ENCODE assay signal across 8 mouse cellular contexts in the genomic region with DNA sequence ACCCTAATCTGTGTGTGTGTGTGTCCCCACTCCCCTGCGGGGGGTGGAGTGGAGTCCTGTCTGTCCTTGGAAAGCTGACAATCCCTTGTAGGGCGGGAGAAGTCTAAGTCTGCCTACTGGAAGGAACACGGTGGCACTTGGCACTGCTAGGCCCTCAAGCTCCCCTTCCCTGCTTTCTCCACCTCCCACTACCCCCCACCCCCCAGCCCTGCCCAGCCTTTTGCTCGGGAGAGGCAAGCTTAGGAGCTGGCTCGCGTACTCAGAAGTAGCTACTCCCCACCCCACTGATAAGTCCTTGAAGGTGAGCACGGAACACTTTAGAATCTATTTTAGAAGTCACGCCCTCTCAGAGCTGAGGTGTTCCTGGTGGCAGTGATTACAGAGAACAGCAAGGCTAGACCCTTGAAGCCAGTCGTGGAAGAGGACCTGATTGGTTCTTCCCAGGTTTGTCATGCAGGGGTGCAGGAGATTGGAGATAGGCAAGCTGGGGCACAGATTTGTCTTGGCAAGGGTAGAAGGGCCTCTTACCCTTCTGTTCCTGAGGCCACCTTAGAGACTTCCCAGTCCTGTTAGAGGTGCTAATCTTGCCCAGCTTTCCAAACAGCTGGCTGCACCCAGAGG. TPM values are rescaled to one million over a fixed set of nuclear protein-coding genes. Genes with fewer than 3 reads are reported as not detected.
DNase-seq lines count a peak whose midpoint lies in the region; ATAC-seq lines count a peak whose summit lies in the region.

No protein-coding gene starts in this region.

- H3K9ac ChIP-seq in kidney, embryonic 15.5 days, result peak overlapping the region; percentile 73
- peak overlapping the region; percentile 89 for H3K9ac ChIP-seq in embryonic facial prominence, embryonic 13.5 days
- H3K9ac ChIP-seq in intestine, embryonic 14.5 days (ENCODE audit: low read length), result peak overlapping the region; percentile 74
- peak overlapping the region; percentile 92 for H3K9ac ChIP-seq in midbrain, embryonic 13.5 days (replicated peaks)

- peak overlapping the region; percentile 87 for H3K4me3 ChIP-seq in kidney, embryonic 15.5 days (replicated peaks)
- peak overlapping the region; percentile 83 for H3K4me3 ChIP-seq in embryonic facial prominence, embryonic 13.5 days
- peak overlapping the region; percentile 64 for H3K4me3 ChIP-seq in intestine, embryonic 14.5 days (ENCODE audit: low read depth, low read length)
- peak overlapping the region; percentile 71 for H3K4me3 ChIP-seq in midbrain, embryonic 13.5 days (replicated peaks)

- H3K4me1 ChIP-seq in kidney, embryonic 15.5 days, result peaks cover 19% of the 10 kb centered on the region
- H3K4me1 ChIP-seq in embryonic facial prominence, embryonic 13.5 days, result peaks cover 20% of the 10 kb centered on the region
- peaks cover 10% of the 10 kb centered on the region; the same call in 1 of the 2 replicates for H3K4me1 ChIP-seq in intestine, embryonic 14.5 days (replicated peaks; ENCODE audit: control insufficient read depth, insufficient read depth, low read length)
- H3K4me1 ChIP-seq in midbrain, embryonic 13.5 days (replicated peaks), result peaks cover 19% of the 10 kb centered on the region

- H3K4me2 ChIP-seq in kidney, embryonic 15.5 days, result peak overlapping the region; percentile 90
- peak overlapping the region; percentile 90 for H3K4me2 ChIP-seq in embryonic facial prominence, embryonic 13.5 days
- H3K4me2 ChIP-seq in intestine, embryonic 14.5 days (ENCODE audit: low read length), result peak overlapping the region; percentile 83
- peak overlapping the region; percentile 85 for H3K4me2 ChIP-seq in midbrain, embryonic 13.5 days (replicated peaks)

- H3K27me3 ChIP-seq in kidney, embryonic 15.5 days, result peaks cover 18% of the 10 kb centered on the region; the same call in 1 of the 2 replicates
- peaks cover 11% of the 10 kb centered on the region; the same call in 1 of the 2 replicates for H3K27me3 ChIP-seq in embryonic facial prominence, embryonic 13.5 days
- H3K27me3 ChIP-seq in intestine, embryonic 14.5 days (replicated peaks; ENCODE audit: control insufficient read depth, insufficient read depth, low read length), result peaks cover 5% of the 10 kb centered on the region; the same call in 1 of the 2 replicates
- H3K27me3 ChIP-seq in midbrain, embryonic 13.5 days, result peaks cover 25% of the 10 kb centered on the region

- peak overlapping the region; percentile 93 for H3K27ac ChIP-seq in kidney, embryonic 15.5 days
- peak overlapping the region; percentile 94 for H3K27ac ChIP-seq in embryonic facial prominence, embryonic 13.5 days
- peak overlapping the region; percentile 74; the same call in 1 of the 2 replicates for H3K27ac ChIP-seq in intestine, embryonic 14.5 days (ENCODE audit: low read depth)
- H3K27ac ChIP-seq in midbrain, embryonic 13.5 days, result peak overlapping the region; percentile 95

- no peaks in the 10 kb centered on the region for H3K36me3 ChIP-seq in kidney, embryonic 15.5 days
- H3K36me3 ChIP-seq in embryonic facial prominence, embryonic 13.5 days, result no peaks in the 10 kb centered on the region
- no peaks in the 10 kb centered on the region for H3K36me3 ChIP-seq in intestine, embryonic 14.5 days (ENCODE audit: control insufficient read depth, insufficient read depth, low read length)
- H3K36me3 ChIP-seq in midbrain, embryonic 13.5 days, result no peaks in the 10 kb centered on the region

- peak; percentile 47 for ATAC-seq in kidney, embryonic 15.5 days (replicated peaks; ENCODE audit: low FRiP score)
- no peak for ATAC-seq in embryonic facial prominence, embryonic 13.5 days (ENCODE audit: insufficient number of reproducible peaks, insufficient read depth, low FRiP score, low TSS enrichment, low read depth)
- peak; percentile 42 for ATAC-seq in intestine, embryonic 14.5 days (replicated peaks; ENCODE audit: low FRiP score, low TSS enrichment, low read depth)
- ATAC-seq in midbrain, embryonic 13.5 days, result no peak; the same call in 1 of the 2 replicates
- no peak for ATAC-seq in megakaryocyte progenitor cell, adult 5-6 weeks (replicated peaks; ENCODE audit: poor library complexity)

- no peaks in the 10 kb centered on the region for H3K9me3 ChIP-seq in kidney, embryonic 15.5 days (replicated peaks)
- no peaks in the 10 kb centered on the region for H3K9me3 ChIP-seq in embryonic facial prominence, embryonic 13.5 days
- H3K9me3 ChIP-seq in intestine, embryonic 14.5 days (ENCODE audit: control insufficient read depth, low read length), result no peaks in the 10 kb centered on the region
- no peaks in the 10 kb centered on the region for H3K9me3 ChIP-seq in midbrain, embryonic 13.5 days

- no peak for DNase-seq in kidney, adult 8-10 months
- DNase-seq in intestine, embryonic 14.5 days (ENCODE audit: low spot score), result no peak
- DNase-seq in layer of hippocampus, adult 18-20 months (ENCODE audit: low spot score in 2 of 2), result no peak
- DNase-seq in cerebellum, postnatal 36 days, result no peak

- WGBS in kidney, embryonic 15.5 days, result 6% methylated on average over 9 of the region's 9 CpGs
- WGBS in embryonic facial prominence, embryonic 13.5 days, result 10% methylated on average over 9 of the region's 9 CpGs
- 10% methylated on average over 9 of the region's 9 CpGs for WGBS in intestine, embryonic 14.5 days
- WGBS in midbrain, embryonic 13.5 days, result 8% methylated on average over 9 of the region's 9 CpGs

RNA-seq across cellular contexts. Expression of gene Cluh, which starts 10.4 kb away (rescaled TPM):
- polyA plus RNA-seq in kidney, embryonic 15.5 days (2015; fragmentation: Nextera tagmentation; extraction: Ambion mirVana), result 33.8 and 39.4 TPM in 2 replicates
- polyA plus RNA-seq in embryonic facial prominence, embryonic 13.5 days (2015; fragmentation: Nextera tagmentation; extraction: Ambion mirVana), result 22.5 and 22.7 TPM in 2 replicates
- polyA plus RNA-seq in intestine, embryonic 14.5 days (2014; fragmentation: Nextera tagmentation; extraction: Ambion mirVana), result 38.7 and 47.0 TPM in 2 replicates
- polyA plus RNA-seq in midbrain, embryonic 13.5 days (2015; fragmentation: Nextera tagmentation; extraction: Ambion mirVana), result 12.7 and 14.2 TPM in 2 replicates
- total RNA-seq in layer of hippocampus, adult 18-20 months (2021), result 10 to 100 TPM; 73.7 to 73.9 TPM
- 35.5 and 40.7 TPM in 2 replicates for total RNA-seq in megakaryocyte progenitor cell, adult 5-6 weeks (2015)
- 36.4 and 38.3 TPM in 2 replicates for total RNA-seq in megakaryocyte progenitor cell, adult 5-6 weeks (2017)

RNA-seq across cellular contexts. Expression of gene Ccdc92b, which starts 19.5 kb away (rescaled TPM):
- 0.19 and 0.38 TPM in 2 replicates for polyA plus RNA-seq in kidney, embryonic 15.5 days (2015; fragmentation: Nextera tagmentation; extraction: Ambion mirVana)
- 0.48 and 0.50 TPM in 2 replicates for polyA plus RNA-seq in embryonic facial prominence, embryonic 13.5 days (2015; fragmentation: Nextera tagmentation; extraction: Ambion mirVana)
- polyA plus RNA-seq in intestine, embryonic 14.5 days (2014; fragmentation: Nextera tagmentation; extraction: Ambion mirVana), result 0.56 and 0.74 TPM in 2 replicates
- polyA plus RNA-seq in midbrain, embryonic 13.5 days (2015; fragmentation: Nextera tagmentation; extraction: Ambion mirVana), result 1.7 and 1.8 TPM in 2 replicates
- total RNA-seq in layer of hippocampus, adult 18-20 months (2021), result 10 to 100 TPM; 26.5 to 27.8 TPM
- total RNA-seq in megakaryocyte progenitor cell, adult 5-6 weeks (2015), result 0.05 TPM in 1 of 2 replicates, not detected in the other
- total RNA-seq in megakaryocyte progenitor cell, adult 5-6 weeks (2017), result 0.10 TPM in 1 of 2 replicates, not detected in the other

RNA-seq across cellular contexts. Expression of gene Rap1gap2, which starts 28.2 kb away (rescaled TPM):
- 5.8 and 6.4 TPM in 2 replicates for polyA plus RNA-seq in kidney, embryonic 15.5 days (2015; fragmentation: Nextera tagmentation; extraction: Ambion mirVana)
- 1.1 and 1.9 TPM in 2 replicates for polyA plus RNA-seq in embryonic facial prominence, embryonic 13.5 days (2015; fragmentation: Nextera tagmentation; extraction: Ambion mirVana)
- 7.7 and 11.6 TPM in 2 replicates for polyA plus RNA-seq in intestine, embryonic 14.5 days (2014; fragmentation: Nextera tagmentation; extraction: Ambion mirVana)
- polyA plus RNA-seq in midbrain, embryonic 13.5 days (2015; fragmentation: Nextera tagmentation; extraction: Ambion mirVana), result 7.3 and 10.4 TPM in 2 replicates
- 100 to 1,000 TPM; 125 to 142 TPM for total RNA-seq in layer of hippocampus, adult 18-20 months (2021)
- total RNA-seq in megakaryocyte progenitor cell, adult 5-6 weeks (2015), result 1.1 and 1.4 TPM in 2 replicates
- 1.3 TPM in 2 replicates for total RNA-seq in megakaryocyte progenitor cell, adult 5-6 weeks (2017)

Comparison
In these comparisons a context has a peak if more than half of its experiments do, and no peak if none do; other contexts are left out.
1. ATAC-seq: peak in kidney, embryonic 15.5 days (single experiment) and intestine, embryonic 14.5 days (single experiment); none in embryonic facial prominence, embryonic 13.5 days (single experiment), midbrain, embryonic 13.5 days (single experiment) and megakaryocyte progenitor cell, adult 5-6 weeks (single experiment).
2. Peak in every context shown above with its lines, with median percentiles within 50 percentile points of each other: H3K27ac ChIP-seq, H3K4me2 ChIP-seq, H3K4me3 ChIP-seq and H3K9ac ChIP-seq.